Mouse (Mus musculus) myocyte (in vitro differentiated cells): Measurements from ENCODE around the gene Prkn. TPM values are rescaled to one million over a fixed set of nuclear protein-coding genes. Genes with fewer than 3 reads are reported as not detected.

ENCODE experiments used
- H3K27me3 ChIP-seq: one replicate; pipeline ENCODE4 v1.6.1; 2011; ENCODE audit not compliant: control insufficient read depth, insufficient read depth, insufficient read length
- H3K36me3 ChIP-seq: one replicate; pipeline ENCODE4 v1.6.1; 2011; ENCODE audit not compliant: control insufficient read depth, insufficient read depth
- H3K4me2 ChIP-seq: one replicate; pipeline ENCODE4 v1.6.1; 2011; ENCODE audit warnings: low read depth, control low read depth
- H3K4me3 ChIP-seq: one replicate; pipeline ENCODE4 v1.5.1; 2011; ENCODE audit warnings: mild to moderate bottlenecking, control low read depth, moderate library complexity
- H3K79me2 ChIP-seq: one replicate; pipeline ENCODE4 v1.6.1; 2011; ENCODE audit not compliant: control insufficient read depth, insufficient read depth
- H3ac ChIP-seq: one replicate; pipeline ENCODE4 v1.6.1; 2011; ENCODE audit not compliant: control insufficient read depth, insufficient read length
- CEBPB ChIP-seq: IDR thresholded peaks from 2 replicates; pipeline ENCODE4 v1.6.1; 2011; ENCODE audit warnings: mild to moderate bottlenecking, moderate library complexity; ENCODE audit not compliant: poor library complexity, insufficient read depth, severe bottlenecking
- E2F4 ChIP-seq: IDR thresholded peaks from one replicate; pipeline ENCODE4 v1.6.1; 2011; ENCODE audit warnings: mild to moderate bottlenecking, control low read depth, moderate library complexity; ENCODE audit not compliant: insufficient read depth
- MAX ChIP-seq: IDR thresholded peaks from one replicate; pipeline ENCODE4 v1.6.1; 2011; ENCODE audit warnings: low read depth, mild to moderate bottlenecking, control low read depth
- MYOD1 ChIP-seq, 3 experiments: IDR thresholded peaks; one replicate each; pipeline ENCODE4 v1.6.1; 2011; ENCODE audit warnings: control low read depth in 2 of 3, low read depth in 2 of 3, mild to moderate bottlenecking in 2 of 3, moderate library complexity in 1 of 3; ENCODE audit not compliant: insufficient read length in 2 of 3, control insufficient read depth in 1 of 3
- MYOG ChIP-seq, 3 experiments: IDR thresholded peaks; one replicate each; pipeline ENCODE4 v1.6.1; 2011; ENCODE audit warnings: control low read depth in 2 of 3, low read depth in 2 of 3, mild to moderate bottlenecking in 2 of 3; ENCODE audit not compliant: insufficient read length in 2 of 3, control insufficient read depth in 1 of 3, insufficient read depth in 1 of 3
- POLR2A ChIP-seq: IDR thresholded peaks from one replicate; pipeline ENCODE4 v1.6.1; 2011; ENCODE audit warnings: low read depth, mild to moderate bottlenecking, control low read depth, moderate library complexity; ENCODE audit not compliant: insufficient read length
- POLR2AphosphoS2 ChIP-seq: IDR thresholded peaks from one replicate; pipeline ENCODE4 v1.6.1; 2011; ENCODE audit warnings: low read depth, control low read depth; ENCODE audit not compliant: insufficient read length
- REST ChIP-seq: IDR thresholded peaks from one replicate; pipeline ENCODE4 v1.6.1; 2011; ENCODE audit warnings: mild to moderate bottlenecking, control low read depth, moderate library complexity; ENCODE audit not compliant: insufficient read depth, insufficient read length
- SRF ChIP-seq: IDR thresholded peaks from one replicate; pipeline ENCODE4 v1.6.1; 2011; ENCODE audit warnings: low read depth; ENCODE audit not compliant: control insufficient read depth, insufficient read length
- TCF12 ChIP-seq: IDR thresholded peaks from one replicate; pipeline ENCODE4 v1.6.1; 2011; ENCODE audit warnings: mild to moderate bottlenecking, control low read depth; ENCODE audit not compliant: poor library complexity, insufficient read depth, severe bottlenecking
- TCF3 ChIP-seq: IDR thresholded peaks from one replicate; pipeline ENCODE4 v1.6.1; 2011; ENCODE audit warnings: low read depth, control low read depth; ENCODE audit not compliant: insufficient read length
- USF1 ChIP-seq: IDR thresholded peaks from one replicate; pipeline ENCODE4 v1.6.1; 2011; ENCODE audit warnings: low read depth, mild to moderate bottlenecking, control low read depth, moderate library complexity
- polyA plus RNA-seq: library from polyadenylated mRNA; unstranded; fragments of >200 nt; fragmentation: generic; extraction: Trizol; gene quantifications from one replicate; pipeline ENCODE4 v1.2.1, GENCODE M21; 2012; ENCODE audit warnings: missing spikeins

Prkn gene
- polyA plus RNA-seq, 1 experiment, result 0.26 TPM

- TF ChIP-seq REST (no peak), TCF12 (no peak), E2F4 (no peak), POLR2AphosphoS2 (no peak), MYOD1 (IDR thresholded peaks at IDR 0.05; ENCODE audit: control insufficient read depth in 1 of 3, insufficient read length in 2 of 3, low read depth in 2 of 3) (no peak), CEBPB (no peak), USF1 (no peak), SRF (no peak), POLR2A (no peak), MAX (no peak), TCF3 (no peak)
- H3K27me3 ChIP-seq, result no peaks in the 10 kb centered on the region
- no peak overlapping the region for H3K4me2 ChIP-seq
- no peaks in the 10 kb centered on the region for H3K79me2 ChIP-seq
- H3K36me3 ChIP-seq, result no peaks in the 10 kb centered on the region
- no peak overlapping the region for H3K4me3 ChIP-seq
- H3ac ChIP-seq, result no peak overlapping the region
Measured at GRCm38 (mm10) chr17:11332081-11332480, 491.9 kb downstream of the Prkn start.

- no peaks in the 10 kb centered on the region for H3K36me3 ChIP-seq
- H3ac ChIP-seq, result no peak overlapping the region
- no peak overlapping the region for H3K4me2 ChIP-seq
- H3K79me2 ChIP-seq, result no peaks in the 10 kb centered on the region
- TF ChIP-seq REST (no peak), POLR2A (no peak), E2F4 (no peak), CEBPB (no peak), USF1 (no peak), MYOD1 (IDR thresholded peaks at IDR 0.05; ENCODE audit: control insufficient read depth in 1 of 3, insufficient read length in 2 of 3, low read depth in 2 of 3) (no peak), SRF (no peak)
- no peak overlapping the region for H3K4me3 ChIP-seq
- H3K27me3 ChIP-seq, result no peaks in the 10 kb centered on the region
Measured at GRCm38 (mm10) chr17:11333741-11334140, 493.6 kb downstream of the Prkn start.

- TF ChIP-seq POLR2A, result no peak
- no peak for TF ChIP-seq MYOG (IDR thresholded peaks at IDR 0.05; ENCODE audit: control insufficient read depth in 1 of 3, insufficient read depth in 1 of 3, insufficient read length in 2 of 3, low read depth in 2 of 3)
- no peak for TF ChIP-seq CEBPB
- no peak for TF ChIP-seq SRF
- TF ChIP-seq USF1, result no peak
- TF ChIP-seq MAX, result no peak
- TF ChIP-seq TCF3, result no peak
- no peak for TF ChIP-seq E2F4
- TF ChIP-seq MYOD1 (IDR thresholded peaks at IDR 0.05; ENCODE audit: control insufficient read depth in 1 of 3, insufficient read length in 2 of 3, low read depth in 2 of 3), result no peak
- no peak for TF ChIP-seq REST
- TF ChIP-seq POLR2AphosphoS2, result no peak
- TF ChIP-seq TCF12, result no peak
- Histone ChIP-seq H3K4me3 (no peak overlapping the region), H3K36me3 (no peaks in the 10 kb centered on the region), H3ac (no peak overlapping the region), H3K4me2 (no peak overlapping the region), H3K27me3 (no peaks in the 10 kb centered on the region), H3K79me2 (no peaks in the 10 kb centered on the region)
Measured at GRCm38 (mm10) chr17:11336156-11336555, 496.0 kb downstream of the Prkn start.

GRCm38 (mm10) chr17:11340368-11340767 is 500.2 kb downstream of the Prkn start:
- TF ChIP-seq MYOG (IDR thresholded peaks at IDR 0.05; ENCODE audit: control insufficient read depth in 1 of 3, insufficient read depth in 1 of 3, insufficient read length in 2 of 3, low read depth in 2 of 3) (no peak), MAX (no peak), CEBPB (no peak), TCF12 (no peak), REST (no peak), USF1 (no peak), POLR2AphosphoS2 (no peak), MYOD1 (IDR thresholded peaks at IDR 0.05; ENCODE audit: control insufficient read depth in 1 of 3, insufficient read length in 2 of 3, low read depth in 2 of 3) (no peak), TCF3 (no peak), SRF (no peak), POLR2A (no peak), E2F4 (no peak)
- no peaks in the 10 kb centered on the region for H3K36me3 ChIP-seq
- no peak overlapping the region for H3ac ChIP-seq
- H3K27me3 ChIP-seq, result no peaks in the 10 kb centered on the region
- no peak overlapping the region for H3K4me3 ChIP-seq
- no peak overlapping the region for H3K4me2 ChIP-seq
- H3K79me2 ChIP-seq, result no peaks in the 10 kb centered on the region

- H3K36me3 ChIP-seq, result no peaks in the 10 kb centered on the region
- no peaks in the 10 kb centered on the region for H3K27me3 ChIP-seq
- H3ac ChIP-seq, result no peak overlapping the region
- H3K4me2 ChIP-seq, result no peak overlapping the region
- H3K4me3 ChIP-seq, result no peak overlapping the region
- TF ChIP-seq POLR2A, result no peak
- no peak for TF ChIP-seq MYOG (IDR thresholded peaks at IDR 0.05; ENCODE audit: control insufficient read depth in 1 of 3, insufficient read depth in 1 of 3, insufficient read length in 2 of 3, low read depth in 2 of 3)
- no peak for TF ChIP-seq USF1
- TF ChIP-seq REST, result no peak
- TF ChIP-seq POLR2AphosphoS2, result no peak
- TF ChIP-seq MAX, result no peak
- TF ChIP-seq SRF, result no peak
- no peak for TF ChIP-seq TCF12
- TF ChIP-seq E2F4, result no peak
- no peaks in the 10 kb centered on the region for H3K79me2 ChIP-seq
Measured at GRCm38 (mm10) chr17:11346310-11346709, 506.1 kb downstream of the Prkn start.
